Mouse (Mus musculus) midbrain, embryonic 15.5 days (tissue): ENCODE data around the gene Hoxb9. TPM values are rescaled to one million over a fixed set of nuclear protein-coding genes. Genes with fewer than 3 reads are reported as not detected.
A peak's percentile ranks its signal among the peaks of the same experiment; 100 is the strongest.

ENCODE experiments used
- ATAC-seq: fragments of 200-750 bp; cut with Nextera tagmentation; replicated peaks from 2 replicates; pipeline ENCODE4 v1.8.0; 2017; ENCODE audit warnings: moderate TSS enrichment
- H3K27ac ChIP-seq: fragments of 300-500 bp; sonication (generic); 2 replicates; pipeline ENCODE4 v1.5.1; 2015; ENCODE audit warnings: mild to moderate bottlenecking, inconsistent platforms
- H3K27me3 ChIP-seq: fragments of 300-500 bp; sonication (generic); replicated peaks from 2 replicates; pipeline ENCODE4 v1.6.1; 2015; ENCODE audit warnings: inconsistent platforms
- H3K36me3 ChIP-seq: fragments of 300-500 bp; sonication (generic); replicated peaks from 2 replicates; pipeline ENCODE4 v1.6.1; 2015; ENCODE audit warnings: inconsistent platforms
- H3K4me1 ChIP-seq: fragments of 300-500 bp; sonication (generic); 2 replicates; pipeline ENCODE4 v1.6.1; 2015; ENCODE audit warnings: inconsistent platforms
- H3K4me2 ChIP-seq: fragments of 300-500 bp; sonication (generic); 2 replicates; pipeline ENCODE4 v1.6.1; 2015; ENCODE audit warnings: inconsistent platforms, mild to moderate bottlenecking, moderate library complexity
- H3K4me3 ChIP-seq: fragments of 300-500 bp; sonication (generic); 2 replicates; pipeline ENCODE4 v1.5.1; 2015; ENCODE audit warnings: mild to moderate bottlenecking, inconsistent platforms
- H3K9ac ChIP-seq: fragments of 300-500 bp; sonication (generic); 2 replicates; pipeline ENCODE4 v1.6.1; 2015; ENCODE audit warnings: mild to moderate bottlenecking, inconsistent platforms
- H3K9me3 ChIP-seq: fragments of 300-500 bp; sonication (generic); 2 replicates; pipeline ENCODE4 v1.6.1; 2016; ENCODE audit warnings: inconsistent platforms
- WGBS: fragments of 180-500 bp; shearing (Covaris S2); methylation state at CpG from one replicate; pipeline ENCODE4 v1.1.7; 2015; ENCODE audit warnings: mixed read lengths; 5-methylcytosine and 5-hydroxymethylcytosine counted together
- polyA plus RNA-seq: library from polyadenylated mRNA; unstranded; fragments of >200 nt; fragmentation: Nextera tagmentation; extraction: Ambion mirVana; gene quantifications from 2 replicates; pipeline ENCODE4 v1.2.1, GENCODE M21; 2015

Gene Hoxb9
- polyA plus RNA-seq, 1 experiment from 2014 or later: not detected

- Histone ChIP-seq H3K27me3 (peaks cover 98% of the 10 kb centered on the region), H3K4me1 (peaks cover 4% of the 10 kb centered on the region; the same call in 1 of the 2 replicates), H3K4me2 (no peak overlapping the region; the same call in 1 of the 2 replicates), H3K27ac (no peak overlapping the region), H3K4me3 (no peak overlapping the region), H3K9ac (no peak overlapping the region), H3K36me3 (no peaks in the 10 kb centered on the region), H3K9me3 (no peaks in the 10 kb centered on the region)
- under 1% methylated on average over 52 of the region's 52 CpGs for WGBS
- ATAC-seq: no peak
Observed at GRCm38 (mm10) chr11:96271541-96272011, 319 bp downstream of the Hoxb9 start.

GRCm38 (mm10) chr11:96272024-96272921 is 1.0 kb downstream of the Hoxb9 start:
- Histone ChIP-seq H3K4me1 (peaks cover 4% of the 10 kb centered on the region; the same call in 1 of the 2 replicates), H3K36me3 (no peaks in the 10 kb centered on the region), H3K9ac (no peak overlapping the region), H3K27me3 (peaks cover 98% of the 10 kb centered on the region), H3K27ac (no peak overlapping the region), H3K9me3 (no peaks in the 10 kb centered on the region), H3K4me2 (peak overlapping the region; percentile 24), H3K4me3 (no peak overlapping the region)
- no peak for ATAC-seq
- under 1% methylated on average over 58 of the region's 58 CpGs for WGBS

GRCm38 (mm10) chr11:96274428-96274827 is 3.2 kb downstream of the Hoxb9 start:
- H3K4me3 ChIP-seq: no peak overlapping the region
- H3K27me3 ChIP-seq: peaks cover 100% of the 10 kb centered on the region
- no peak overlapping the region for H3K4me2 ChIP-seq
- WGBS: 5% methylated on average over 10 of the region's 10 CpGs
- H3K9ac ChIP-seq: no peak overlapping the region
- H3K36me3 ChIP-seq: no peaks in the 10 kb centered on the region
- no peak for ATAC-seq
- no peaks in the 10 kb centered on the region for H3K9me3 ChIP-seq
- H3K4me1 ChIP-seq: peaks cover 4% of the 10 kb centered on the region; the same call in 1 of the 2 replicates
- H3K27ac ChIP-seq: no peak overlapping the region

GRCm38 (mm10) chr11:96275896-96276295 is 4.6 kb downstream of the Hoxb9 start:
- Histone ChIP-seq H3K4me3 (no peak overlapping the region), H3K27me3 (peaks cover 100% of the 10 kb centered on the region), H3K27ac (no peak overlapping the region), H3K36me3 (no peaks in the 10 kb centered on the region), H3K4me1 (peaks cover 4% of the 10 kb centered on the region; the same call in 1 of the 2 replicates), H3K9me3 (no peaks in the 10 kb centered on the region), H3K9ac (no peak overlapping the region), H3K4me2 (no peak overlapping the region)
- WGBS: 5% methylated on average over 4 of the region's 4 CpGs
- ATAC-seq: no peak

- 2% methylated on average over 35 of the region's 35 CpGs for WGBS
- no peak overlapping the region for H3K9ac ChIP-seq
Observed at GRCm38 (mm10) chr11:96277151-96278044, 6.1 kb downstream of the Hoxb9 start.

GRCm38 (mm10) chr11:96278324-96278723 is 7.1 kb downstream of the Hoxb9 start:
- WGBS: 22% methylated on average over 14 of the region's 14 CpGs
- no peak overlapping the region for H3K4me3 ChIP-seq

More at GRCm38 (mm10) chr11:96277151-96278044, 6.1 kb downstream of the Hoxb9 start:
- no peak overlapping the region for H3K27ac ChIP-seq
- peaks cover 1% of the 10 kb centered on the region; the same call in 1 of the 2 replicates for H3K4me1 ChIP-seq
- no peak for ATAC-seq
- peaks cover 98% of the 10 kb centered on the region for H3K27me3 ChIP-seq
- no peak overlapping the region for H3K4me3 ChIP-seq
- H3K4me2 ChIP-seq: no peak overlapping the region
- no peaks in the 10 kb centered on the region for H3K36me3 ChIP-seq
- no peaks in the 10 kb centered on the region for H3K9me3 ChIP-seq

GRCm38 (mm10) chr11:96278773-96279172 is 7.5 kb downstream of the Hoxb9 start:
- WGBS: under 1% methylated on average over 9 of the region's 9 CpGs
- H3K27me3 ChIP-seq: peaks cover 96% of the 10 kb centered on the region
- ATAC-seq: peak; percentile 62; the same call in 1 of the 2 replicates
- no peaks in the 10 kb centered on the region for H3K4me1 ChIP-seq
- H3K9ac ChIP-seq: no peak overlapping the region
- no peak overlapping the region for H3K27ac ChIP-seq
- H3K4me3 ChIP-seq: no peak overlapping the region
- no peaks in the 10 kb centered on the region for H3K9me3 ChIP-seq
- H3K36me3 ChIP-seq: no peaks in the 10 kb centered on the region
- no peak overlapping the region for H3K4me2 ChIP-seq

More at GRCm38 (mm10) chr11:96278324-96278723, 7.1 kb downstream of the Hoxb9 start:
- no peak for ATAC-seq
- Histone ChIP-seq H3K36me3 (no peaks in the 10 kb centered on the region), H3K27ac (no peak overlapping the region), H3K9me3 (no peaks in the 10 kb centered on the region), H3K9ac (no peak overlapping the region), H3K27me3 (peaks cover 96% of the 10 kb centered on the region), H3K4me1 (no peaks in the 10 kb centered on the region), H3K4me2 (no peak overlapping the region)

- Histone ChIP-seq H3K27ac (no peak overlapping the region), H3K9me3 (no peaks in the 10 kb centered on the region), H3K4me2 (no peak overlapping the region), H3K9ac (no peak overlapping the region), H3K4me1 (peaks cover 6% of the 10 kb centered on the region; the same call in 1 of the 2 replicates), H3K27me3 (peaks cover 96% of the 10 kb centered on the region), H3K36me3 (no peaks in the 10 kb centered on the region), H3K4me3 (no peak overlapping the region)
- ATAC-seq: no peak
- 2% methylated on average over 31 of the region's 31 CpGs for WGBS
Observed at GRCm38 (mm10) chr11:96279421-96280233, 8.4 kb downstream of the Hoxb9 start.

GRCm38 (mm10) chr11:96280399-96281378 is 9.4 kb downstream of the Hoxb9 start:
- H3K9ac ChIP-seq: no peak overlapping the region
- 7% methylated on average over 8 of the region's 8 CpGs for WGBS

GRCm38 (mm10) chr11:96281396-96281795 is 10.1 kb downstream of the Hoxb9 start:
- no peak for ATAC-seq
- Histone ChIP-seq H3K27me3 (peaks cover 94% of the 10 kb centered on the region), H3K27ac (no peak overlapping the region), H3K9ac (no peak overlapping the region), H3K36me3 (no peaks in the 10 kb centered on the region), H3K4me1 (peaks cover 6% of the 10 kb centered on the region; the same call in 1 of the 2 replicates), H3K4me2 (no peak overlapping the region), H3K9me3 (no peaks in the 10 kb centered on the region), H3K4me3 (no peak overlapping the region)
- 5% methylated on average over 18 of the region's 18 CpGs for WGBS

More at GRCm38 (mm10) chr11:96280399-96281378, 9.4 kb downstream of the Hoxb9 start:
- H3K27ac ChIP-seq: no peak overlapping the region
- H3K9me3 ChIP-seq: no peaks in the 10 kb centered on the region
- peaks cover 94% of the 10 kb centered on the region for H3K27me3 ChIP-seq
- no peak overlapping the region for H3K4me3 ChIP-seq
- no peak for ATAC-seq
- H3K4me1 ChIP-seq: peaks cover 6% of the 10 kb centered on the region; the same call in 1 of the 2 replicates
- no peaks in the 10 kb centered on the region for H3K36me3 ChIP-seq
- H3K4me2 ChIP-seq: no peak overlapping the region
